In genomic region chr10:62110504-62111206, GRCm38 (mm10) we compare ENCODE assay signal across 8 mouse cellular contexts. TPM values are rescaled to one million over a fixed set of nuclear protein-coding genes. Genes with fewer than 3 reads are reported as not detected.
DNase-seq lines count a peak whose midpoint lies in the region; ATAC-seq and TF ChIP-seq lines count a peak whose summit lies in the region.

No protein-coding gene starts in this region.

- no peak for ATAC-seq in monocyte, adult 5-6 weeks (replicated peaks; ENCODE audit: insufficient number of reproducible peaks, low FRiP score, low TSS enrichment, poor library complexity, severe bottlenecking)
- peak; percentile 46; the same call in 1 of the 2 replicates for ATAC-seq in heart, embryonic 11.5 days (replicated peaks; ENCODE audit: insufficient number of reproducible peaks, low FRiP score, low TSS enrichment)
- ATAC-seq in kidney, embryonic 15.5 days (replicated peaks; ENCODE audit: low FRiP score), result peak; percentile 76
- ATAC-seq in limb, embryonic 14.5 days (ENCODE audit: low FRiP score, low read depth), result peak; percentile 76; the same call in 1 of the 2 replicates
- ATAC-seq in midbrain, embryonic 16.5 days, result peak; percentile 87

- H3K4me1 ChIP-seq in erythroblast, embryonic 14.5 days (ENCODE audit: control insufficient read depth), result peaks cover 8% of the 10 kb centered on the region
- H3K4me1 ChIP-seq in heart, embryonic 11.5 days (ENCODE audit: control insufficient read depth, insufficient read depth, low read length), result no peaks in the 10 kb centered on the region
- H3K4me1 ChIP-seq in kidney, embryonic 15.5 days, result peaks cover 16% of the 10 kb centered on the region
- peaks cover 7% of the 10 kb centered on the region; the same call in 1 of the 2 replicates for H3K4me1 ChIP-seq in limb, embryonic 14.5 days (ENCODE audit: control insufficient read depth, insufficient read depth, low read length)
- peaks cover 15% of the 10 kb centered on the region for H3K4me1 ChIP-seq in midbrain, embryonic 16.5 days (ENCODE audit: control insufficient read depth, insufficient read depth, low read length)

- DNase-seq in monocyte, adult 2 months (ENCODE audit: low read depth in 1 of 2, low spot score in 2 of 2), result peak; percentile 24 to 29
- peak; percentile 53 for DNase-seq in limb, embryonic 14.5 days (ENCODE audit: low spot score)
- DNase-seq in spleen, postnatal 10 days (ENCODE audit: low spot score in 2 of 2), result peak; percentile 55 to 77

- TF ChIP-seq POLR2A in limb, embryonic 14.5 days (IDR thresholded peaks at IDR 0.05; ENCODE audit: borderline replicate concordance, extremely low read depth, insufficient read depth, insufficient read length), result no peak

- WGBS in heart, embryonic 11.5 days (ENCODE audit: insufficient replicate concordance), result under 1% methylated on average over 57 of the region's 57 CpGs
- WGBS in kidney, embryonic 15.5 days, result under 1% methylated on average over 56 of the region's 57 CpGs
- under 1% methylated on average over 55 of the region's 57 CpGs for WGBS in limb, embryonic 14.5 days
- WGBS in midbrain, embryonic 16.5 days, result under 1% methylated on average over 57 of the region's 57 CpGs

- H3K9ac ChIP-seq in heart, embryonic 11.5 days (ENCODE audit: low read depth, low read length), result peak overlapping the region; percentile 73
- peak overlapping the region; percentile 71 for H3K9ac ChIP-seq in kidney, embryonic 15.5 days
- H3K9ac ChIP-seq in limb, embryonic 14.5 days (ENCODE audit: low read depth, low read length, severe bottlenecking), result peak overlapping the region; percentile 64
- H3K9ac ChIP-seq in midbrain, embryonic 16.5 days (ENCODE audit: low read depth, low read length), result peak overlapping the region; percentile 88

- H3K9me3 ChIP-seq in erythroblast, embryonic 14.5 days (ENCODE audit: control insufficient read depth, low read length), result no peaks in the 10 kb centered on the region
- no peaks in the 10 kb centered on the region for H3K9me3 ChIP-seq in heart, embryonic 11.5 days (replicated peaks; ENCODE audit: control insufficient read depth, low read length)
- H3K9me3 ChIP-seq in kidney, embryonic 15.5 days (replicated peaks), result no peaks in the 10 kb centered on the region
- H3K9me3 ChIP-seq in limb, embryonic 14.5 days (ENCODE audit: control insufficient read depth, low read length), result no peaks in the 10 kb centered on the region
- no peaks in the 10 kb centered on the region for H3K9me3 ChIP-seq in midbrain, embryonic 16.5 days (replicated peaks; ENCODE audit: control insufficient read depth, low read length, poor library complexity, severe bottlenecking)

- H3K27me3 ChIP-seq in erythroblast, embryonic 14.5 days (ENCODE audit: control insufficient read depth), result peaks cover 28% of the 10 kb centered on the region
- H3K27me3 ChIP-seq in heart, embryonic 11.5 days (ENCODE audit: control insufficient read depth, insufficient read depth, low read length), result peaks cover 51% of the 10 kb centered on the region
- H3K27me3 ChIP-seq in kidney, embryonic 15.5 days, result peaks cover 63% of the 10 kb centered on the region
- H3K27me3 ChIP-seq in limb, embryonic 14.5 days (ENCODE audit: control insufficient read depth, insufficient read depth, low read length), result peaks cover 15% of the 10 kb centered on the region; the same call in 1 of the 2 replicates
- H3K27me3 ChIP-seq in midbrain, embryonic 16.5 days (ENCODE audit: control insufficient read depth, insufficient read depth, low read depth, low read length), result no peaks in the 10 kb centered on the region

- no peak overlapping the region for H3K27ac ChIP-seq in heart, embryonic 11.5 days (ENCODE audit: low read depth, low read length)
- no peak overlapping the region for H3K27ac ChIP-seq in kidney, embryonic 15.5 days
- no peak overlapping the region for H3K27ac ChIP-seq in limb, embryonic 14.5 days (replicated peaks; ENCODE audit: low read depth, low read length)
- peak overlapping the region; percentile 29; the same call in 1 of the 2 replicates for H3K27ac ChIP-seq in midbrain, embryonic 16.5 days (ENCODE audit: low read length)

- H3K4me3 ChIP-seq in erythroblast, embryonic 14.5 days (replicated peaks), result peak overlapping the region; percentile 53
- peak overlapping the region; percentile 57 for H3K4me3 ChIP-seq in heart, embryonic 11.5 days (ENCODE audit: low read depth, low read length)
- H3K4me3 ChIP-seq in kidney, embryonic 15.5 days (replicated peaks), result peak overlapping the region; percentile 68
- peak overlapping the region; percentile 60 for H3K4me3 ChIP-seq in limb, embryonic 14.5 days (replicated peaks; ENCODE audit: low read length)
- H3K4me3 ChIP-seq in midbrain, embryonic 16.5 days (ENCODE audit: low read depth, low read length), result peak overlapping the region; percentile 79

- no peaks in the 10 kb centered on the region for H3K36me3 ChIP-seq in erythroblast, embryonic 14.5 days (ENCODE audit: control insufficient read depth)
- no peaks in the 10 kb centered on the region for H3K36me3 ChIP-seq in heart, embryonic 11.5 days (ENCODE audit: control insufficient read depth, insufficient read depth, low read length)
- no peaks in the 10 kb centered on the region for H3K36me3 ChIP-seq in kidney, embryonic 15.5 days
- no peaks in the 10 kb centered on the region for H3K36me3 ChIP-seq in limb, embryonic 14.5 days (ENCODE audit: control insufficient read depth, insufficient read depth, low read length)
- H3K36me3 ChIP-seq in midbrain, embryonic 16.5 days (ENCODE audit: control insufficient read depth, insufficient read depth, low read length), result no peaks in the 10 kb centered on the region

- H3K4me2 ChIP-seq in heart, embryonic 11.5 days, result peak overlapping the region; percentile 90
- H3K4me2 ChIP-seq in kidney, embryonic 15.5 days, result peak overlapping the region; percentile 98
- H3K4me2 ChIP-seq in limb, embryonic 14.5 days (replicated peaks; ENCODE audit: low read depth, low read length, severe bottlenecking), result peak overlapping the region; percentile 80
- H3K4me2 ChIP-seq in midbrain, embryonic 16.5 days (ENCODE audit: low read length), result peak overlapping the region; percentile 86

RNA-seq across cellular contexts. Expression of gene Neurog3, which starts 22.2 kb away (rescaled TPM):
- total RNA-seq in monocyte, adult 5-6 weeks (2017), result not detected in 3 replicates
- polyA plus RNA-seq in erythroblast, embryonic 14.5 days (2012), result not detected in 2 replicates
- polyA plus RNA-seq in heart, embryonic 11.5 days (2014; fragmentation: Nextera tagmentation; extraction: Ambion mirVana), result 0.21 TPM in 1 of 2 replicates, not detected in the other
- not detected in 2 replicates for polyA plus RNA-seq in kidney, embryonic 15.5 days (2015; fragmentation: Nextera tagmentation; extraction: Ambion mirVana)
- not detected in 2 replicates for polyA plus RNA-seq in limb, embryonic 14.5 days (2012; rRNA removed)
- not detected in 2 replicates for polyA plus RNA-seq in limb, embryonic 14.5 days (2014; fragmentation: Nextera tagmentation; extraction: Ambion mirVana)
- polyA plus RNA-seq in midbrain, embryonic 16.5 days (2015; fragmentation: Nextera tagmentation; extraction: Ambion mirVana), result not detected in 2 replicates

RNA-seq across cellular contexts. Expression of gene Fam241b, which starts 33.1 kb away (rescaled TPM):
- 0.86 TPM in 1 of 3 replicates, not detected in the others for total RNA-seq in monocyte, adult 5-6 weeks (2017)
- 0.02 TPM in 1 of 2 replicates, not detected in the other for polyA plus RNA-seq in erythroblast, embryonic 14.5 days (2012)
- 0.96 and 1.2 TPM in 2 replicates for polyA plus RNA-seq in heart, embryonic 11.5 days (2014; fragmentation: Nextera tagmentation; extraction: Ambion mirVana)
- 12.8 and 16.3 TPM in 2 replicates for polyA plus RNA-seq in kidney, embryonic 15.5 days (2015; fragmentation: Nextera tagmentation; extraction: Ambion mirVana)
- polyA plus RNA-seq in limb, embryonic 14.5 days (2012; rRNA removed), result 8.4 and 8.5 TPM in 2 replicates
- polyA plus RNA-seq in limb, embryonic 14.5 days (2014; fragmentation: Nextera tagmentation; extraction: Ambion mirVana), result 5.0 and 5.4 TPM in 2 replicates
- polyA plus RNA-seq in midbrain, embryonic 16.5 days (2015; fragmentation: Nextera tagmentation; extraction: Ambion mirVana), result 224 and 236 TPM in 2 replicates

Comparison
In these comparisons a context has a peak if more than half of its experiments do, and no peak if none do; other contexts are left out.
1. RNA of gene Fam241b, which starts 33.1 kb away (polyA plus RNA-seq): 224 to 236 TPM in midbrain, embryonic 16.5 days; 12.8 to 16.3 TPM in kidney, embryonic 15.5 days, 5.0 to 8.5 TPM in limb, embryonic 14.5 days, 0.96 to 1.2 TPM in heart, embryonic 11.5 days and 0.02 TPM in erythroblast, embryonic 14.5 days; every median in the first group is over 10 times any median in the second.
2. Peak in every context shown above with its lines, with median percentiles within 50 percentile points of each other: DNase-seq, H3K4me3 ChIP-seq, H3K4me2 ChIP-seq and H3K9ac ChIP-seq.